Mouse (Mus musculus) B cell, adult 2 months (primary cell): ENCODE data around the gene Phkb.
A peak's percentile ranks its signal among the peaks of the same experiment; 100 is the strongest.

Experiments
- DNase-seq, 2 experiments: peaks; one replicate each; pipeline ENCODE4 v3.0.0; 2022

The Phkb gene

DNA sequence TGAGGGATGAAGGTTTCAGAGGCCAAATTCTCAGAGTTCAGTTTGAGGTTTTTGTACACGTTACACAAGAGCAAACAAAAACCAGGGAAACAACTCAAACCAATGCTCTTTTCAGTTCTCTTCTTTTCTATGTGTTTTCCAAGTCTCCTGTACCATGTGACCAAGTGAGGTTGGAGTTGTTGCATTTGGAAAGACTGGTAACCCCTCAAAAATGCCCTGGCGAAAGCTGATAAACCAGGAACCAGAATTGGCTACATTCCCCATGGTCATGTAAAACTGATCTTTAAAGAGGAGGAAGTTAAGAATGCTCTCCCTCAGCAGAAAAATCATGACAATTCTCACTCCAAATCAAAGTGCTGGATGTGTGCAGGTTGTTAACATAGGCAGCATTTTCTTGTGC is 117.6 kb downstream of the Phkb start:
- DNase-seq, result no peak

DNA sequence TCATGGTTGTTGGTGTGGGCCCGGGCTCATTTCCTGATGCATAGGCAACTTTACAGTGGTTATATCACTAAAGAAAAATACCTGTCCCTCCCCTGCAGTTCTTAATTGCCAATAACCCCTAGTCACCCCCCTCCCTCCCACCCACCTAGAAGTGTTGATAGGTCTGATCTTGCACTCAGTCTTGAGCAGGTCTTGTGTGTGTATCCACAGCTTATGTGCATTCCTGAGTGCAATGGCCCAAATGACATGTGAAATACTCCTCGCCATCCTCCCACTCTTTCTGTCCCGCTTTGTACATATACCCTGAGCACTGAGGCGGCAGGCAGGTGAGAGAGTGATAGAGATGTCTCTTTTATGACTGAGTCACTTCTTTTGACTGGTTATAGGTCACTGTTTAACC is 119.1 kb downstream of the Phkb start:
- no peak for DNase-seq

DNA sequence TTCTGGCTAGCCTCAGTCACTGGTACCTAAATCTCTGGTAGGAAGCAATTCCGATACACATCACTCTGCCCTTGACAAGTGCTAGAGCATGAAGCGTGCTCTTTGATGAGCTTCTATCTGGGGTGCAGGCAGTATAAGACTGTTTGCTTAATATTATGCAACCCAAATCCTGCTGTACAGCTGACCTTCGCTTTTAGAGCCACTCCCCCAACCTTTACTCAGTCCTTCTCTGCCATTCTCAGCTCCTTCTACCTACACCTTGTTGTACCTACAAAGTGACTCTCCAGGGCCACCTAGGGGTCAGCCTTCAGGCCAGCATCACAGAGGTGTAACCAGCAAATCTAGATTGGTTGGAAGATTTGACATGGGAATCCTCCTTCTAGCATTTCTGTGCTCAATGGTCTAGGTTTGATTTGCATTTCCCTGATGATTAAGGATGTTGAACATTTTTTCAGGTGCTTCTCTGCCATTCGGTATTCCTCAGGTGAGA is 136.9 kb downstream of the Phkb start:
- DNase-seq, result peak; percentile 7 to 27

DNA sequence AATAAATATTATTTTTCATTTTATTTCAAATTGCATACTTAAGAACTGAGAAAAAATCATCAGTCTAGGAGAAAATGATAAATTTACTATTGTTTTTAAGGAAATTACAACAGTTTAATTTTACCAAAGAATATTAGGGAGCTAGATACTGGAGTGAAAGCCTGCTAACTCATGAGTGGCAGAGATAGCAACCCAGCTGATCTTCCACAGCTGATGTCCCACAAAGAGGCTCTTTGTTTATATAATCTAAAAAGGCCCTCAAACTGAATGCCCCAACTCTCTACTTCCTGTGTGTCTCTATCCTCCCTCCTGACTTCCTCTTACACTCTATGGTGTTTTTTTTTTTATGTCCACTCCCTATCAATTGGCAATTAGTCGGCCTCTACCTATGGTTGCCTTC is 152.2 kb downstream of the Phkb start:
- DNase-seq, result no peak

DNA sequence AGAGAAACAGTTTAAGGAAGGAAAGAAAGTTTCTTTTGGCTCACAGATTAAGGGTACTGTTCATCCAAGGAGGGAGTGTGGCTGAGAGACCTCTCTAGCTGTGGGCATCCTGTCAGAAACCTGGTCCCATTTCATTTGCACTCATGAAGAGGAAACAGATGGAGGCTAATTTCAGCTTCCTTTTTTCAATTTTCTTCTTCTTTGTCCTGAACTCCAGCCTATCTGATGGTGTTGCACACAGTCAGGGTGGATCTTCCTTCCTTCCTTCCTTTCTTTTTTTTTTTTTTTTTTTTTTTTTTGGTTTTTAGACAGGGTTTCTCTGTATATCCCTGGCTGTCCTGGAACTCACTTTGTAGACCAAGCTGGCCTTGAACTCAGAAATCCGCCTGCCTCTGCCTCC is 152.9 kb downstream of the Phkb start:
- DNase-seq, result no peak

DNA sequence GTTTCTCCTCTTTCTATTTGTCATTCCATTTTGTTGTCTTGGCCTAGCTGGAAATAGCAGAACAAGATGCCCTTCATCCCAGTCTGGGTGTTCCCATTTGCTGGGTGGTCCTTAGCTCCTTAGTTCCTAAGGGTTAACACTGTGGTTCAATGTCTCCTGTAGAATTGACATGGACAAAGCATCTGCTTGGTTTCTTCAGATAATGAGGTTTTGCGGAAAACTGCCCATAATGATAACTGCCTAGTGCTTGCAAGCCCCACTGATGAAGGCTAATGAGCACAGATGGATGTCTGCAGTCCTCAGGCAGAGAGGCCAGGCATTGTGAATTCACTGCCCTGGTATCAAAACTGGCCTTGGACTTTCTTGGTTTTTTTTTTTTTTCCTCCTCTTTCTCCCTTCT is 155.2 kb downstream of the Phkb start:
- no peak for DNase-seq

DNA sequence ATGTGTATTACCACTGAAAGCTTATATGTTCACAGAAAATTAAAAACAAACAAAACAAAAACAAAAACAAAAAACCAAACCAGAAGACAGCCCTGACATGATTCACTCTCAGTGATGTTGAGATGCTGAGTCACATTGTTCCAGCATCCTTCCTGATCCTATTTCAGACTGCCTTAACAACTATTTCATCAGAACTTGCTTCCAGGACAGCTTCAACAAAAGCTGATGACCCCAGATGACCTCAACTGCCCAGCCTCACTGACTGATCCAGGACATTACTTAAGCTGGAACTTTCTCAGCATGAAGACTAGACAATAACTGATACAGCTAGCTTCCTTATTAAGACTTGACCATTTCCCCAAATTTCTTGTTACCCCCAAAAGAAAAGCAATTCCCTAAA is 165.7 kb downstream of the Phkb start:
- DNase-seq, result no peak

DNA sequence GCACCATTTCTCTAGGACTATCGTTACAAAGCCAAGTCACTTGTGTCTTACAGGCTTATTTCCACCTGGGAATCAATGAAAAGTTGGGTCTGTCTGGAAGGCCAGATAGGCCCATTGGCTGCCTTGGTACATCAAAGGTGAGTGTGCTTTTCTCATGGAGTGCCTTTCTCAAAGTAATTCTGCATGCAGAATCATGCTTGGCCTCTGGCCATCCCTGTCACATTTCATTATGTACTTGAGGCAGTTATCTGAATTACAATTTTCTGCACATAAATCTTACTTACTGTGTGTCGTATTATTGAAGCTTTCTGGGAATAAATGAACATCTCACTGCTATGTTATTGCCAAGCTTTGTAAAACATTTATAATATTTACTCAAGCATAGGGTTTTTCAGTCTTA is 176.0 kb downstream of the Phkb start:
- no peak for DNase-seq

DNA sequence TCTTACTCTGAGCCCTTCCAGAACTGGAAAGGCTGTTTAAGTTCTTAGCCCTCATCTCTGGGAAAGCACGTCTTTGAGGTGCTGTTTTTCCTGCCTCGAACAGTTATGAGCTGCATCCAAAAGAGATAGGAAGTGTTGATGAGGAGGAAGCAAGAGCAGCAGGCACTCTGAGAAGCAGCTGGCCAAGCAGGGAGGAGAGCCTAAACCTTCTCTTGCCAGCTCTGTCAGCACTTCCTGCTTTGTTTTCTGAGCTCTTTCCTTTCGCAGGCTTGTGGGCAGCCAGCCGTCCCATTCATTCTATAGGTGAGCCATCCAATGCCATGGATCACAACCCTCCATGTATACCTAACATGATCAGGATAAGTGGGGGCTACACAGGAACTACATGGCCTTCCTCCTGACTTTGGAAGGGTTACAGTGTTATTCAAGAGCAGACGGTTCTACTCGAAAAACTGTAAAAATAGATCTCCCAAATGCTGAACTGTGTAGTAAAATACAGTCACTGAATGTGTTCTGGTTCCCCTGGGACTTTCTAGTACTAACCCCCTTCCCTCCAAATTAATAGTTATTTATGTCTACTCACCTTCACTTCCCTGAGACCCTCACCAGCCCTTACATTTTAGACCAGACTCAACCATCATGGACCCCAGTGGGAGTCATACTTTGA is 188.0 kb downstream of the Phkb start:
- DNase-seq, result no peak

DNA sequence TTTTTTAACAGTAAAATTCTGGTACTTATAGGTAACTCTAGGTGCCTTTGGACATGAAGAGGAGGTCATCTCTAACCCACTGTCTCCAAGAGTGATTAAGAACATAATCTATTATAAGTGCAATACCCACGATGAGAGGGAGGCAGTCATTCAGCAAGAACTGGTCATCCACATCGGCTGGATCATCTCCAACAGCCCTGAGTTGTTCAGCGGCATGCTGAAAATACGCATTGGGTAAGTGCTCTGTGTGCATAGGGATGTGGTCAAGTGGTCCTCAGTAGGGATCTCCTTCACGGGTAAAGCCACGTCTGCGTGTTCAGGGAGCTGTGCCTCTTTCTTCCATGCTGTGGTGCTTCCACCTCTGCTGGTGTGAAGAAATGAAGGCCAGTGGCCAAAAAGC is 188.7 kb downstream of the Phkb start:
- DNase-seq, result no peak

DNA sequence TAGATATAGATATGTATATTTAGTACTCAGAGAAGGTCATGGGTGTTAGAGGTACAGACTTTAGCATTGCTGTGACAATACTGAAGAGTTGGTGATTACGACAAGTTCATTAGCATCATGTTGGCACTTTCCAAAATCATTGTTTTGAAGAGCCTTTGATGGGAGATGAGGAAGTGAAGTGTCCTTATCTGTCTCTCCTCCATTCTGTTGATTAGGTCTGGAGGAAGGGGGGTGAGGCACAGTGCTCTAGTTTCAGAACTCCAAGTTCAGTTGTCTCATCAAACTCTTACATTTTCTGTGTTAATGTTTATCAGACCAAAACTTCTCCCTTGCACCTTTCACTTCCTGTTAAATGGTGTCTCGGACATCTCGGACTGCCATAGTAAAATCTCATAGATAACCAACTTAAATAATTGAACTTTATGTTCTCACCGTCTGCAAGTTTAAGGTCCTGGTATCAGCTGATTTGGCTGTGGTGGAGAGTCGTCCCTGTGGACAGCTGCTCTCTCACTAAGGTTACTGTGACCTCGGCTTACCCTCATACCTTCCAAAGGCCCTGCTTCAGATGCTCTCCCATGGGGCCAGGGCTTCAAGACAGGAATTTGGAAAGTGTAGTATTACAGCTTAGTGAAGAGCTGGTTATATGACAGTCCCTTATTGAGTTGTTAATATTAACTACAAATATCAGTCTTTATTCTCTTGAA is 194.1 kb downstream of the Phkb start:
- no peak for DNase-seq

DNA sequence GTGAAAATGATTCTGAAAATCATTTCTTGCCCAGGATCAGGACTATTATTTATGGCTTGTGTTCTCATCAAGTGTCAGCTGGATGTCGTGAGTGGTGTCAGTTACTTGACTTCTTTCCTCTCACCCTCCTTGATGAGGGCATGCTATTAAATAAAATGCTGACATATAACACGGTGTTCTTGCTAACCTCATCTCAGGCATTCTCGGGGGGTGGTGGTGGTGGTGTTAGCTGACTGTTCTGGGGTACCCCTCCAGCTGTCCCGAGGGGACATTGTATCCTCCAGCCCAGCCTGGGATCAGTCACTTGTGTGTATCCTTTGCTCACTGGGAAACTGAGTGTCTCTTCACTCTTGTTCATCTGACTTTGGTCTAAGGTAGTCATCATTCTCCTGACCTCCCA is 194.6 kb downstream of the Phkb start:
- DNase-seq, result no peak

DNA sequence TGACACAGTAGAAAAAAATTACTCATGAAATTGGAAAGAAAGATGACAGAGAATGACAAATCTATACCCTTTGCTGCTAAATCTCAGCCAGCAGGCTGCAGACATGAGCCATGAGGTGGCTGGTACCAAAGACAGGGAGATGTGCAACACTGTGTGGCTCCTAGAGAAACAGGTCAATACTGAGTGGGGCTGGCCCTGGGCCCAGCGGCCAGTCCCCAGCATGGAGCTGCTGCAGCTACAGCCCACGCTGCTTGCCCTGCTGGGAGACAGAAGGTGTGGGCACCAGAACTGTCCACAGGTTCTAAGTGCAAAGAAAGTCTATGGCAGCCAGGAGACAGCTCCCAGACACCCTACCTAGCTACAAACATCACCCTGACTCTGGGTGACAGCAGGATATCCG is 197.7 kb downstream of the Phkb start:
- DNase-seq, result no peak

DNA sequence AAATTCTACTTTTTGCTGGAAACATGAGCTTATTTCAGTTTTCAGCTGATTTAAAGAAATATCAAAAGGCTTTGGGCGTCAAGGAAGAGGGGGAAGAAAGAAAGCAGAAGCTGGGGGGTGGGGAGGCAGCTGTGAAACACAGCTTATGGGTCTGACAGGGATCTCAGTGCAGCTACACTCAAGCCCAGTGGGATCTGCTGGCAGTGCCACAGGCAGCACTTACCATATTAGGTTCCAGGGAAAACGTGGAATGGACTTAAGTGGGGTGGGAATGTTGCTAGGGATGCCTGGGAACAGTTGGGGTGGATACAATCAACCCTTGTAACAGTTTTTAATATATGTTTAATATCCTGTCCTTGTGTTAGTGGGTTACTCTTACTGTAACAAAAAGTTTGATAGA is 201.3 kb downstream of the Phkb start:
- no peak for DNase-seq

DNA sequence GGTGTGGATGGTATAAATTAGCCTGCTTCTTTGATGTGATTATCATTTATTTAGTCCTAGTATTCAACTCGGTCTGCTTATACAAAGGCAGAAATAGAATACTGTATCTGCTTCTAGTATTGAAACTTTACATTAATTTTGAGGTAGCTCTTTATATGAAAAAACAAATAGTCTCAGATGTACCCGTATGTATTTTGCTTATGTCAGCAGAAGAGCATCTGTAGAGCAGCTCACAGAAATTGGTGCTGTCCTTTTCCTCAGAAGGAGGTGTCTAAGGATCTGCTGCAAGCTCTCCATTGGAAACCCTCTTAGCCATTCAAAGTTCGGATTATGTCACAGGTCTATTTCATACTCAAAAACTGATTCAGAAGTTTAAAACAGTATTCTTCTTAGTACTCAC is 210.1 kb downstream of the Phkb start:
- DNase-seq, result no peak

DNA sequence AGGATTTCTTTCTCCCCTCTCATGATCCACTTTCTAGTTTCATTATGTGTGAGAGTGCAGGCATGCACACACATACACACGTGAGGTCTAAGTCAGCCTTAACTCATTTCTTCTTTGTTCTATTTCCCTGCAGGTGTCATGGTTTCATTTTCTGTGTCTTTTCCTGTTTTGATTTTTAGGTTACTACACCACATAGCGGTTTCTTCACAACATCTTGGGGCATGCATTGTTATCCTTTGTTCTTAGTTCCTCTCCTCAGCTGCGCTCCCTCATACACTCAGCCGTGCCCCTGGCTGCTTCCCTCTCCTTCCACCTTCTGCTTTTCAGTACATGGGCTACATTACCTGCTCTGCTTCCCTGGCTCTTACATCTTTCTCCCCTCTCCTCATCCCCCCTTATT is 211.2 kb downstream of the Phkb start:
- DNase-seq, result no peak

DNA sequence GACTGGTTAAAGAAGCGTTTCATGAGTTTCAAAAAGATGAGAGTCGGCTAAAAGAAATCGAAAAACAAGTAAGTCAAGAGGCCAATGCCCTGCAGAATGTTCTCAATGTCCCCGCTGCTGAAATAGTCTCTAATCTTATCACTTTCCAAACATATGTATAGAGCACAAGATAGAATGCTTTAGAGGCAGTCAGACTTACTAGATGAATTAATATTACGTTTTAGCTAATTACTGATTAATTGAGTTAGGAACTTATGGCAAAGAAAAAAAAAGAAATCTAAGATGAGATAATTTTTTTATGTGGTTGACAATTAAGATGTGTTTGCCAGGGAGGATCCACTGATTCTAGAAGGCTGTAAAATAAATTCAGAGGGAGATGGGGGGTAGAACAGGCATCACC is 217.9 kb downstream of the Phkb start:
- no peak for DNase-seq

DNA sequence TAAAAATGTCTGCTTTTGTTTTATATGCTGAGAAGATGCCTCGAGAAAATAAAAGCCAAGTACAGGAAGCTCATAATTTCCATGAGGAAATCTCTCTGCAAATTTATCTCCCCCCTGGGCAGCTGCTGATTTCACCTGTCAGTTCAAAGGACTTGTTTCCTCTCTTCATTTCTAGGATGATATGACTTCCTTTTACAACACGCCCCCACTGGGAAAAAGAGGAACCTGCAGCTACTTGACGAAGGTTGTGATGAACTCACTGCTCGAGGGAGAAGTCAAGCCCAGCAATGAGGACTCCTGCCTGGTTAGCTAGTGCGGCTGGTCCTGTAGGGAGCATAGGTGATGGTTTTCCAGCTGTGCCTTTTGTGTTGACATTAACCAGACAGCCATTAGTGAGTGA is 218.4 kb downstream of the Phkb start:
- DNase-seq, result peak in 1 of 2 experiments; percentile 17

DNA sequence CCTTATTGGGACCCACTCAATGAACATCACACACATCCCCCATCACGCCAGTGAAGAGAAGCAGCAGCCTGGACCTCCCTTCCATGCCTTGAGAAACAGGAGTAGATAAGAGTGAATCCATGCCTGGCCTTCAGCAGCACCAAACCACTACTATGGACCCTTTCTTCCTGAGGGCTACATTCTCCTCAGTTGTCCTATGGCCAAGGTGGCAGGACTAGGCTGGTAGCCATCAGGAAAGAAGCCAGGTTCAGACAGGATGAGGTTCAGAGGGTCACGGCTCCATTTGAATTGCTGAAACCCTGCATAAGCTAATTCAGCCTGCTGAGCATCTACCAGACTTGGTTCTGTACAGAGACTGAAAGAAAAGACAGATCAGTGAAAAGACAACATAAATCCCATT is 222.7 kb downstream of the Phkb start:
- DNase-seq, result no peak

DNA sequence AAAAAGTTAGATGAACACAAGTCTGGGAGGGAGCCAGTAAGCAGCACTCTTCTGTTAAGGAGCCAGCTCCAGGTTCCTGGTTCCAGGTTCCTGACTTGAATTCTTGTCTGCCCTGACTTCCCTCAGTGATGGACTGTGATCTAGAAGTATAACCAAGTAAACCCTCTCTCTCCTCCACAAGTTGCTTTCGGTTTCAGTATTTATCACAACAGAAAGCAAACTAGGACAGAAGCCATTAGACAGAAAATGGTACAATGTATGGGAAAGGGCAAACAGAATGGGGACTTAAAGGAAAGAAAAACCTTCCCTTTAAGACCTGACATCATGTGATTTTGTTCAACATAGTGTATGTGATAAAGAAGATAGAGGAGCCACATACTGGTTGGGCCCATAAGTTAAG is 238.7 kb downstream of the Phkb start:
- DNase-seq, result no peak

DNA sequence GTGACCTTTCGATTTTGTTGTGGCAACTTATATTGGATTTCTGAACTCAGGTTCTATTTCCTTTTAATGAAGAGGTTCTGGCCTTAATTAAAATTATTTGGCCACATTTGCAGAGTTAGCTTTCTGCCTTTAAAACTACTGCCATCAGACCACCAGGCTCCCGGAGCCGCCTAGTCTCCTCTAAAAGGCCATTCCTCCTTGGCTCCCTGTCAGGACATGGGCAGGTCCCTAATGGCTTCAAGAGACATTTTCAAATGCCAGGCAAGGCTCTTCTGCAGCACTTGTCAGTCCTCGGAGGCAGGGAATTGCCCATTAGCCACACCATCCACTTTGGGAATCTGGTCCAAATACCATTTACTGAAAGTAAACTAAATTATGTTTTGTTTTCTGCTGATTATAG is 242.6 kb downstream of the Phkb start:
- no peak for DNase-seq

DNA sequence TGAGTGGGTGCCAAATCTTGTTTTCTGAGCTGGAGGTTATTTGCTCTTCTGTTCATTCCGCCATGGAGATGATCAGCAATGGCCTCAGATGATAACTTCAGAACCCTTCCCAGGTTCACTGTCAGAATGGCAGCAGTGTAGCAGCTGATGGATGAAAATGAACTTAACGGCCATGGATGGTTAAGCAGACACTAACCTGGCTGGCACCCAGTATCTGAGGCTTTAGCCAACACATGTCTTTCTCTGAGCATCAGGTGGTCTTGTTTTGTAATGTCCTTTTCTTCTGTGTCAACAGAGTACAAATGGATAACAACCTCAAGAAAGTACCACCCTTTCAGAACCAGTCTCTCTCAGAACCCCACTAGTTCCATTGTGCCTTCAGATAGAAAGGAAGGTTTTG is 246.0 kb downstream of the Phkb start:
- no peak for DNase-seq

DNA sequence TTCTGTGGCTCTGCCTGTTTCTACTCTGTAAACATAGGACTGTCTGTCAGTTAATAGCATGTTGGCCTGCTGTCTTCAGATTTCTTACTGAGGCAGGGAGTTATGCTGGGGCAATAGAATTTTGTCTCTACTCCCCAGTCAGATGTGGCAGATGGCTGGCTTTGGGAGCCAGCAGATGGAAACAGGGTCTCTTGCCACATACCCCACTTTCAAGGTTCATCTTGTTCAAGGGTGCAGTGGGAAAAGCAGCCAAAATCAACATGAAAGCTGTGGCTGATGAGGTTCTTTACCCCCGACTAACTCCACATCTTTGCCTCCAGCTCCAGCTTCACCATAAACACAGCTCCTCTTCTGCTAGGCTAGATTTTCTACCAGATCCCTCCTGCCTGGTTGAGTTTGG is 246.7 kb downstream of the Phkb start:
- DNase-seq, result no peak

DNA sequence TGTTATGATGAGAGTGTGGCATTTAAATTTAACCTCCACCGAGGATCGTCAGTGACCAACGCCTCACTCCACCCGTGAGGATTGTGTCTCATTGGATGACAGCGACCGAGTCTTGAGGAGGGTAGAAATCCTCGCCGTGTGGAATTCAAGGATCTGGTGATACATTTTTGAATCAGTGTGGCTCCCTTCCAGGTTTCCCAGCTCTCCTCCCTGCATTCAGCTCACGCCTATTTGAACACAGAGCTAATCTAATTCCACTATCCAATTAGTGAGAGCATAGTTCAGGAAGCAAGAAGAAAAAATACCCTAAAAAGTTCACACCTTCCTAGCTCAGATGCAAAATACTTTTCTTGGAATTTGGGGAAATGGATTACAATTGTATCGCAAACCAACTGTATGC is 249.9 kb downstream of the Phkb start:
- DNase-seq, result no peak
